Mouse (Mus musculus) hindbrain, postnatal 0 days (tissue): Measurements from ENCODE around the gene Ptgfrn. TPM values are rescaled to one million over a fixed set of nuclear protein-coding genes. Genes with fewer than 3 reads are reported as not detected.

Source experiments
- ATAC-seq: fragments of 200-750 bp; cut with Nextera tagmentation; 2 replicates; pipeline ENCODE4 v1.8.0; 2017; ENCODE audit warnings: mild to moderate bottlenecking, moderate TSS enrichment, moderate library complexity
- DNase-seq: peaks from one replicate; pipeline ENCODE4 v3.0.0-alpha.2; 2015; ENCODE audit warnings: low spot score
- H3K27ac ChIP-seq: fragments of 300-500 bp; sonication (generic); 2 replicates; pipeline ENCODE4 v1.5.1; 2014; ENCODE audit warnings: mild to moderate bottlenecking
- H3K27me3 ChIP-seq: fragments of 300-500 bp; sonication (generic); 2 replicates; pipeline ENCODE4 v1.6.1; 2014; ENCODE audit warnings: low read length, mixed read lengths; ENCODE audit not compliant: insufficient read depth
- H3K36me3 ChIP-seq: fragments of 300-500 bp; sonication (generic); 2 replicates; pipeline ENCODE4 v1.6.1; 2014; ENCODE audit warnings: low read length, mixed read lengths; ENCODE audit not compliant: insufficient read depth
- H3K4me1 ChIP-seq: fragments of 300-500 bp; sonication (generic); 2 replicates; pipeline ENCODE4 v1.6.1; 2014; ENCODE audit warnings: antibody characterized with exemption, low read length, mixed read lengths; ENCODE audit not compliant: insufficient read depth
- H3K4me2 ChIP-seq: fragments of 300-500 bp; sonication (generic); 2 replicates; pipeline ENCODE4 v1.6.1; 2014; ENCODE audit warnings: low read depth, mild to moderate bottlenecking, low read length, moderate library complexity, mixed read lengths
- H3K4me3 ChIP-seq: fragments of 300-500 bp; sonication (generic); 2 replicates; pipeline ENCODE4 v1.5.1; 2014; ENCODE audit warnings: low read length
- H3K9ac ChIP-seq: fragments of 300-500 bp; sonication (generic); replicated peaks from 2 replicates; pipeline ENCODE4 v1.6.1; 2014; ENCODE audit warnings: mild to moderate bottlenecking, low read length, moderate library complexity, mixed read lengths
- H3K9me3 ChIP-seq: fragments of 300-500 bp; sonication (generic); 2 replicates; pipeline ENCODE4 v1.6.1; 2016; ENCODE audit warnings: low read length, mixed read lengths
- CTCF ChIP-seq: IDR thresholded peaks from 2 replicates; pipeline ENCODE4 v1.5.1; 2016; ENCODE audit warnings: antibody characterized with exemption, control low read depth, low read depth
- WGBS: fragments of 180-500 bp; shearing (Covaris S2); extraction: QIAGEN DNeasy Blood & Tissue Kit; methylation state at CpG from one replicate; pipeline ENCODE4 v1.1.7; 2014; 5-methylcytosine and 5-hydroxymethylcytosine counted together
- polyA plus RNA-seq: library from polyadenylated mRNA; unstranded; fragments of >200 nt; fragmentation: Nextera tagmentation; extraction: Ambion mirVana; gene quantifications from 2 replicates; pipeline ENCODE4 v1.2.1, GENCODE M21; 2015
- total RNA-seq: library from RNA; depleted of rRNA; stranded (reverse); fragments of >200 nt; gene quantifications from 2 replicates; pipeline ENCODE4 v1.2.3, GENCODE M21; 2014; rRNA removed

Ptgfrn gene
- total RNA-seq, result 51.0 and 52.5 TPM in 2 replicates
- 3.9 and 4.1 TPM in 2 replicates for polyA plus RNA-seq

- Histone ChIP-seq H3K9ac (peak within 1 kb of the TSS; percentile 88), H3K27me3 (no peaks in the 10 kb centered on the region), H3K9me3 (no peaks in the 10 kb centered on the region), H3K4me1 (peaks cover 13% of the 10 kb centered on the region), H3K36me3 (no peaks in the 10 kb centered on the region), H3K4me2 (peak within 1 kb of the TSS; percentile 92), H3K27ac (peak within 1 kb of the TSS; percentile 80), H3K4me3 (peak within 1 kb of the TSS; percentile 80)
- DNase-seq (peak; percentile 80), ATAC-seq (peak; percentile 77)
- no peak for TF ChIP-seq CTCF
- WGBS, result under 1% methylated on average over 47 of the region's 81 CpGs
Observed at GRCm38 (mm10) chr3:101110043-101110837, at the start of gene Ptgfrn. Gene Ptgfrn (minus strand): TSS chr3:101110278.

- no peak for TF ChIP-seq CTCF
- Histone ChIP-seq H3K4me1 (peaks cover 14% of the 10 kb centered on the region; the same call in 1 of the 2 replicates), H3K9me3 (no peaks in the 10 kb centered on the region), H3K36me3 (no peaks in the 10 kb centered on the region), H3K4me2 (no peak overlapping the region), H3K9ac (no peak overlapping the region), H3K27me3 (no peaks in the 10 kb centered on the region), H3K27ac (no peak overlapping the region), H3K4me3 (no peak overlapping the region)
- 84% methylated on average over 4 of the region's 4 CpGs for WGBS
- DNase-seq, result no peak
- ATAC-seq, result no peak
Observed at GRCm38 (mm10) chr3:101159701-101160100, 49.6 kb upstream of the Ptgfrn start.

GRCm38 (mm10) chr3:101154067-101154466, 44.0 kb upstream of the Ptgfrn start:
- no peak for DNase-seq
- ATAC-seq, result no peak
- H3K4me1 ChIP-seq, result no peaks in the 10 kb centered on the region
- no peak overlapping the region for H3K27ac ChIP-seq
- no peak overlapping the region for H3K4me3 ChIP-seq
- no peaks in the 10 kb centered on the region for H3K36me3 ChIP-seq
- no peak for TF ChIP-seq CTCF
- no peaks in the 10 kb centered on the region for H3K9me3 ChIP-seq
- no peak overlapping the region for H3K9ac ChIP-seq
- no peak overlapping the region for H3K4me2 ChIP-seq
- H3K27me3 ChIP-seq, result no peaks in the 10 kb centered on the region
- 94% methylated on average over 1 of the region's 1 CpGs for WGBS

DNA sequence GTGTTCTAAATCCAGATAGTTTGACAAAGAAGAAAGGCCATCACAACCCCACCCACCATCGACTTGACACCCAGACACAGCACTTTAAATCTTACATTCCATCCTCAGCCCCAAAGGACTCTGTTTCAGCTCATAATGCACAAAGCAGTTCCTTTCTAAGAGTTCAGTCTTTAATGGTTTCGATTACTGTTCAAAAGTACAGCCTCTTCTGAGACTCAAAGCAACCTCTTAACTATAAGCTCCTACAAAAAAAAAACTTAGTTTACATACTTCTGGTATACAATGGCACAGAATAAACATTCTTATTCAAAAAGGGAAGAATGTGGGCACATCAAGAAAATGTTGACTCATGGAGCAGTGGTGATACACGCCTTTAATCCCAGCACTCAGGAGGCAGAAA, 43.3 kb upstream of the Ptgfrn start:
- Histone ChIP-seq H3K4me1 (no peaks in the 10 kb centered on the region), H3K9me3 (no peaks in the 10 kb centered on the region), H3K4me2 (no peak overlapping the region), H3K4me3 (no peak overlapping the region), H3K27me3 (no peaks in the 10 kb centered on the region), H3K27ac (no peak overlapping the region), H3K9ac (no peak overlapping the region), H3K36me3 (no peaks in the 10 kb centered on the region)
- WGBS, result 85% methylated on average over 3 of the region's 3 CpGs
- TF ChIP-seq CTCF, result no peak
- DNase-seq (no peak), ATAC-seq (no peak)

- H3K9ac ChIP-seq, result no peak overlapping the region
- WGBS, result 47% methylated on average over 7 of the region's 7 CpGs
- H3K4me2 ChIP-seq, result peak overlapping the region; percentile 47
- no peak overlapping the region for H3K4me3 ChIP-seq
- no peak for TF ChIP-seq CTCF
- H3K36me3 ChIP-seq, result no peaks in the 10 kb centered on the region
- ATAC-seq (peak; percentile 12; the same call in 1 of the 2 replicates), DNase-seq (peak; percentile 17)
- no peaks in the 10 kb centered on the region for H3K9me3 ChIP-seq
- H3K4me1 ChIP-seq, result peaks cover 12% of the 10 kb centered on the region; the same call in 1 of the 2 replicates
- H3K27ac ChIP-seq, result peak overlapping the region; percentile 81
- no peaks in the 10 kb centered on the region for H3K27me3 ChIP-seq
Observed at GRCm38 (mm10) chr3:101146126-101146772, 36.2 kb upstream of the Ptgfrn start.

GRCm38 (mm10) chr3:101145292-101146046, 35.4 kb upstream of the Ptgfrn start:
- H3K9ac ChIP-seq, result peak overlapping the region; percentile 45; the same call in 1 of the 2 replicates
- H3K4me1 ChIP-seq, result peaks cover 12% of the 10 kb centered on the region; the same call in 1 of the 2 replicates
- H3K36me3 ChIP-seq, result no peaks in the 10 kb centered on the region
- TF ChIP-seq CTCF, result peak; percentile 30
- 0 out of 2 replicates have a peak overlapping the region, but pooled peaks have one; percentile 11 for H3K4me3 ChIP-seq
- H3K27ac ChIP-seq, result peak overlapping the region; percentile 81
- H3K27me3 ChIP-seq, result no peaks in the 10 kb centered on the region
- ATAC-seq, result peak; percentile 90
- no peaks in the 10 kb centered on the region for H3K9me3 ChIP-seq
- 17% methylated on average over 10 of the region's 10 CpGs for WGBS
- peak overlapping the region; percentile 47 for H3K4me2 ChIP-seq
- DNase-seq, result peak; percentile 74
